Mouse (Mus musculus): Measurements from ENCODE around the gene Hs1bp3. TPM values are rescaled to one million over a fixed set of nuclear protein-coding genes. Genes with fewer than 3 reads are reported as not detected.

Gene Hs1bp3
- total and polyA plus RNA-seq, 2 experiments from 2014 or later, result 9.5 to 9.7 TPM

GRCm38 (mm10) chr12:8291157-8291853 lies 21.9 kb upstream of the Hs1bp3 start:
- no peaks in the 10 kb centered on the region for H3K36me3 ChIP-seq (replicated peaks; ENCODE audit: control insufficient read depth, insufficient read depth, low read length)
- H3K27ac ChIP-seq (ENCODE audit: low read depth), result no peak overlapping the region
- H3K9ac ChIP-seq (replicated peaks; ENCODE audit: low read depth, low read length), result no peak overlapping the region
- H3K4me2 ChIP-seq (ENCODE audit: low read depth, low read length), result no peak overlapping the region
- no peaks in the 10 kb centered on the region for H3K9me3 ChIP-seq (replicated peaks; ENCODE audit: control insufficient read depth, low read length)
- no peaks in the 10 kb centered on the region for H3K4me1 ChIP-seq (ENCODE audit: control insufficient read depth, insufficient read depth)
- DNase-seq (ENCODE audit: low spot score) (no peak), ATAC-seq (ENCODE audit: insufficient read depth, low read depth) (no peak)
- no peak for TF ChIP-seq CTCF (IDR thresholded peaks at IDR 0.05; ENCODE audit: low read depth)
- TF ChIP-seq EP300 (IDR thresholded peaks at IDR 0.05; ENCODE audit: low read depth), result no peak
- 66% methylated on average over 15 of the region's 15 CpGs for WGBS
- no peak overlapping the region for H3K4me3 ChIP-seq (ENCODE audit: low read depth, low read length)
- peaks cover 20% of the 10 kb centered on the region for H3K27me3 ChIP-seq (ENCODE audit: control insufficient read depth, insufficient read depth, low read length)

GRCm38 (mm10) chr12:8295307-8295913 lies 17.8 kb upstream of the Hs1bp3 start:
- WGBS, result 62% methylated on average over 6 of the region's 6 CpGs
- peaks cover 60% of the 10 kb centered on the region for H3K27me3 ChIP-seq (ENCODE audit: control insufficient read depth, insufficient read depth, low read length)
- no peak for TF ChIP-seq CTCF (IDR thresholded peaks at IDR 0.05; ENCODE audit: low read depth)
- no peak for TF ChIP-seq EP300 (IDR thresholded peaks at IDR 0.05; ENCODE audit: low read depth)

GRCm38 (mm10) chr12:8296154-8296553 lies 17.1 kb upstream of the Hs1bp3 start:
- TF ChIP-seq CTCF (IDR thresholded peaks at IDR 0.05; ENCODE audit: low read depth) (no peak), EP300 (IDR thresholded peaks at IDR 0.05; ENCODE audit: low read depth) (no peak)
- Histone ChIP-seq H3K27ac (ENCODE audit: low read depth) (no peak overlapping the region), H3K4me3 (ENCODE audit: low read depth, low read length) (no peak overlapping the region), H3K4me1 (ENCODE audit: control insufficient read depth, insufficient read depth) (peaks cover 7% of the 10 kb centered on the region; the same call in 1 of the 2 replicates), H3K27me3 (ENCODE audit: control insufficient read depth, insufficient read depth, low read length) (peaks cover 68% of the 10 kb centered on the region), H3K9me3 (replicated peaks; ENCODE audit: control insufficient read depth, low read length) (no peaks in the 10 kb centered on the region), H3K36me3 (replicated peaks; ENCODE audit: control insufficient read depth, insufficient read depth, low read length) (no peaks in the 10 kb centered on the region), H3K4me2 (ENCODE audit: low read depth, low read length) (no peak overlapping the region), H3K9ac (replicated peaks; ENCODE audit: low read depth, low read length) (no peak overlapping the region)
- WGBS, result 75% methylated on average over 2 of the region's 2 CpGs
- ATAC-seq (ENCODE audit: insufficient read depth, low read depth), result no peak
- no peak for DNase-seq (ENCODE audit: low spot score)

More at GRCm38 (mm10) chr12:8295307-8295913, 17.8 kb upstream of the Hs1bp3 start:
- no peaks in the 10 kb centered on the region for H3K36me3 ChIP-seq (replicated peaks; ENCODE audit: control insufficient read depth, insufficient read depth, low read length)
- peaks cover 7% of the 10 kb centered on the region; the same call in 1 of the 2 replicates for H3K4me1 ChIP-seq (ENCODE audit: control insufficient read depth, insufficient read depth)
- no peak overlapping the region for H3K4me3 ChIP-seq (ENCODE audit: low read depth, low read length)
- H3K27ac ChIP-seq (ENCODE audit: low read depth), result no peak overlapping the region
- ATAC-seq (ENCODE audit: insufficient read depth, low read depth) (no peak), DNase-seq (ENCODE audit: low spot score) (no peak)
- H3K9ac ChIP-seq (replicated peaks; ENCODE audit: low read depth, low read length), result no peak overlapping the region
- no peak overlapping the region for H3K4me2 ChIP-seq (ENCODE audit: low read depth, low read length)
- no peaks in the 10 kb centered on the region for H3K9me3 ChIP-seq (replicated peaks; ENCODE audit: control insufficient read depth, low read length)

GRCm38 (mm10) chr12:8297586-8298214 lies 15.5 kb upstream of the Hs1bp3 start:
- Histone ChIP-seq H3K27ac (ENCODE audit: low read depth) (no peak overlapping the region), H3K9ac (replicated peaks; ENCODE audit: low read depth, low read length) (no peak overlapping the region), H3K4me3 (ENCODE audit: low read depth, low read length) (peak overlapping the region; percentile 52), H3K27me3 (ENCODE audit: control insufficient read depth, insufficient read depth, low read length) (peaks cover 83% of the 10 kb centered on the region), H3K4me2 (ENCODE audit: low read depth, low read length) (peak overlapping the region; percentile 70), H3K4me1 (ENCODE audit: control insufficient read depth, insufficient read depth) (peaks cover 17% of the 10 kb centered on the region; the same call in 1 of the 2 replicates), H3K9me3 (replicated peaks; ENCODE audit: control insufficient read depth, low read length) (no peaks in the 10 kb centered on the region), H3K36me3 (replicated peaks; ENCODE audit: control insufficient read depth, insufficient read depth, low read length) (no peaks in the 10 kb centered on the region)
- DNase-seq (ENCODE audit: low spot score) (no peak), ATAC-seq (ENCODE audit: insufficient read depth, low read depth) (no peak)
- 9% methylated on average over 34 of the region's 34 CpGs for WGBS
- no peak for TF ChIP-seq EP300 (IDR thresholded peaks at IDR 0.05; ENCODE audit: low read depth)
- TF ChIP-seq CTCF (IDR thresholded peaks at IDR 0.05; ENCODE audit: low read depth), result no peak

- no peaks in the 10 kb centered on the region for H3K9me3 ChIP-seq (replicated peaks; ENCODE audit: control insufficient read depth, low read length)
- no peak overlapping the region for H3K9ac ChIP-seq (replicated peaks; ENCODE audit: low read depth, low read length)
- TF ChIP-seq EP300 (IDR thresholded peaks at IDR 0.05; ENCODE audit: low read depth) (no peak), CTCF (IDR thresholded peaks at IDR 0.05; ENCODE audit: low read depth) (no peak)
- peaks cover 92% of the 10 kb centered on the region for H3K27me3 ChIP-seq (ENCODE audit: control insufficient read depth, insufficient read depth, low read length)
- H3K4me3 ChIP-seq (ENCODE audit: low read depth, low read length), result peak overlapping the region; percentile 52
- no peak for DNase-seq (ENCODE audit: low spot score)
- peaks cover 17% of the 10 kb centered on the region; the same call in 1 of the 2 replicates for H3K4me1 ChIP-seq (ENCODE audit: control insufficient read depth, insufficient read depth)
- no peaks in the 10 kb centered on the region for H3K36me3 ChIP-seq (replicated peaks; ENCODE audit: control insufficient read depth, insufficient read depth, low read length)
- 0 out of 2 replicates have a peak, but pooled peaks have one; percentile 4 for ATAC-seq (ENCODE audit: insufficient read depth, low read depth)
- 1% methylated on average over 61 of the region's 85 CpGs for WGBS
- no peak overlapping the region for H3K27ac ChIP-seq (ENCODE audit: low read depth)
- H3K4me2 ChIP-seq (ENCODE audit: low read depth, low read length), result peak overlapping the region; percentile 70
Observed at GRCm38 (mm10) chr12:8298361-8299142, 14.7 kb upstream of the Hs1bp3 start.
